Mouse (Mus musculus) adrenal gland, adult (tissue): ENCODE data around the gene Slc2a3.
"Not testable (repeated sequence)": the region's sequence is repeated elsewhere in the genome, so short reads cannot be mapped to it uniquely, and the experiment has no call there.

Experiments
- DNase-seq, 2 experiments: peaks; one replicate each; pipeline ENCODE4 v3.0.0; 2022 to 2023; ENCODE audit warnings: low spot score in 1 of 2; ENCODE audit not compliant: inconsistent age in 2 of 2

The Slc2a3 gene

DNA sequence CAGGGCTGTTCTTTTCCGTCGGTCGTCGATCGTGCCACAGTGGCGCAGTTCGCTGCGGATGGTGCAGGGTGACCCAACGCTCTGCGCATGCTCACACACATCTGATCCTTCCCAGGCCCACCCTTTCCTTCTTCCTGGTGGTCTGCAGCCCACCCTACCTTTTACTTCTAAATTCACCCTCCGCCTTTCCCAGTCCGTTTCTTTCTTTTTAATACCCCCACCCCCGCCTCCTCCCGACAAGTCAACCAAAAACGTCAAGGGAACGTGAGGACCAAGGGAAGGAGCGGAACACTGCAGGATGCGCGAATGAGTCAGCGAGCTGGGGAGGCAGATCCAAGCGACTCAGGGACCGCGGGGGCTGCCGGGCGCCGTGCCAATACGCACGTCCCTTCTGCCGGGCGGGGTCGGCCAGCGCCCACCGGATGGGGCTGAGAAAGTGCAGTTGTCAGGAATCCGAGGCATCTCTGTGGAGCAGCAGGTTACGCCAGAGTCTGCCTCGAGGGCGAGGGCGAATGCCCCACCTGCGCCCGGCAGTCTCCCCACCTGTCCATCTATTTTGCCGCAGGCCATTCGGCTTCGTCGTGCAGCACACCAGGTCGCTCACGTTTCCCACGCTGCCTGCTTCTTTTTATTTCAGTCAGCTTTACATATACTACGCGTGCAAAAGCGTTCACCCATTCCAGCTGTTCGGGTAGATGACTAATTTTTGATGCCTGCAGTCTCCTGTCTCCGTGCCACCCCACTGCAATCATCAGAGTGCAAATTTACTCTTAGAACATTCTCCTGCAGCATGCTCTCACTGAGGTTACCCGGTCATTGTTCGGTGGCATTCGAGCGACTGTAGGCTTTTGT, 36.8 kb downstream of the Slc2a3 start:
- DNase-seq: peak; percentile 55 to 76

DNA sequence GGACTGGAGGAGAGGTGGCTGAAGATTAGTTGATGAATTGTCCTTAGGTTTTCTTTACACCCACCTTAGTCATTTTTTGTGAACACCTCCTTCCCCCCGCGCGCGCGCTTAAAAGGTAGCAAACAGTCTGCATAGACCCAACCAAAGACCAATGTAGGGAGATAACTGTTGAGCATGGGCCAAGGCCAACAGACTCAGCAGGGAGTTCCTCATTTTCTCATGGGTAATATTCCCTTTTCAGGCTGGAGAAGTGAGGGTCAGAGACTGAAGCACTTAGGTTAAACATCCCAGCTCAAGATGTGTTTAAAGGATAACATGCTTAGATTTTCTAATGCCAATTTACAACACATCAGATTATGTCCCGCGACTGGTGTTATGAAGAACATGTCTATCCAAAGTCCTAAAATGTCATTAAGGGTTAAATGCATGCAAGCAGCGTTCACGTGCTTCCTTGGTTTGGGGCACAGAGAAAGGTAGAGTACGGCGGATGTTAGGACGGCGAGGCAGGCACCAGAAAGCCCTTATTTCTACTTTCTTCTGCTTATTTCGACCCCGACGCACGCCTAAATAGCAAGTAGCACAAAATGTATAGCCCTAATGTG, 37.5 kb downstream of the Slc2a3 start:
- DNase-seq: no peak

DNA sequence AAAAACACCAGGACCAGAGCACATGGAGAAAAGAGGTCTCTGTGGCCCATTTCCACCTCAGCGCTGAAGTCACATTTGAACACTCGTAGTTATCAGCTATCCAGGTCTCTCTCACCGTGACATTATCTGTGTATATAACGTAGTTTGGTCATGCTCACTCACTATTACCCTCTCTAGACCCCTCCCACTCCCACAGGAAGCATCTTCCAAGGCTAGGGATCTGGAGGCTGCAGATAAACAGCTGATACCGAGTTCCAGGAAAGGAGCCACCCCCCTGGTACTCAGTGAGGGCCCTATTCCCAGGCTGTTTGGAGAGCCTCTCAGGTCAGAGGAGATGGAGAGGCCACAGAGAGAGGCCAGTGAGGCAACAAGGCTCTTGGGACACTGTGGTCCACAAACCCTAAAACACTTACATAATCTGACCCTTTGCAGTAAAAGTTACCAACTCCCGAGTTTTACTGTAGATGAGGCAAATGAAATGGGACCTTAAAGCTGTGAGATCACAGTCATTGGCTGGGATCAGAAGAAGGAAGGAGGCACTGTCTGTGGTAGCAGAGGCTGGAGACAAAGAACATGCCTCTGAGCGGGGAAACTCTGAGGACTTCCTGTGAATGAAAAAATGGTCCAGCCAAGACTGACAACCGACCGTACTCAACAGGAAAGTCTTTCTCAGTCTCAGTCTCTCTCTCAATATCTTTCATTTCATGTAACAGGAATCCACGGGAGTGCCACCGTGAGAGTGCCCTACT, 38.3 kb downstream of the Slc2a3 start:
- no peak for DNase-seq

DNA sequence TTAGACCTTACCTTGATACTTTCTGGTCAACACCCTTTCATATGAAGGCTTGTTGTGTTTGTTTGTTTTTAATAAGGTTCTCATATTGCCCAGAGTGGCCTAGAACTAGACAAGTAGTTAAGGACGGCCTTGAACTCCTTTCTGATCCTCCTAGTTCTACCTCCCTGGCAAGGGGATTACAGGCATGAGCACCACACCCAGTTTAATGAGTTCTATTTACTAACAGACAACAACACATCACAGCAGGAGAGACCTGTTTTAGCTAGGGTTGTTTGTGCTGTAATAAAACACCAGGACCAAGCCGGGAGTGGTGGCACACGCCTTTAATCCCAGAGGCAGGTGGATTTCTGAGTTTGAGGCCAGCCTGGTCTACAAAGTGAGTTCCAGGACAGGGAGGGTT, 39.0 kb downstream of the Slc2a3 start:
- DNase-seq: no peak

DNA sequence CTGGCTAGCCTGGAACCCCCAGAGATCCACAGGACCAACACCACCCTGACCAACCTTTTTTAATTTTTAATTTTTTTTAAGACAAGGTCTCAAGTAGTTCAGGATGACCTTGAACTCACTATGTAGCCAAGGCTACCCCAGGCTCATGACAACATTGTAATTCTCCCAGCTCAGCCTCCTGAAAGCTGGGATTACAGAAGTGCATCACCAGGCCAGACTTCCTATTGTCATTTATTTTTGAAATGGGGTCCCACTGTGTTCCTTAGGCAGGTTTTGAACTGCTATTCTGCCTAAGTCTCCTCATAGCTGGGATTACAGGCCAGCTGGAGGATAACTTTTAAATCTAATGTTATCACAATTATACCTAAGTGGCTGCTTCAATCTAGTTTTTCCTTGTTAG, 39.5 kb downstream of the Slc2a3 start:
- no peak for DNase-seq

DNA sequence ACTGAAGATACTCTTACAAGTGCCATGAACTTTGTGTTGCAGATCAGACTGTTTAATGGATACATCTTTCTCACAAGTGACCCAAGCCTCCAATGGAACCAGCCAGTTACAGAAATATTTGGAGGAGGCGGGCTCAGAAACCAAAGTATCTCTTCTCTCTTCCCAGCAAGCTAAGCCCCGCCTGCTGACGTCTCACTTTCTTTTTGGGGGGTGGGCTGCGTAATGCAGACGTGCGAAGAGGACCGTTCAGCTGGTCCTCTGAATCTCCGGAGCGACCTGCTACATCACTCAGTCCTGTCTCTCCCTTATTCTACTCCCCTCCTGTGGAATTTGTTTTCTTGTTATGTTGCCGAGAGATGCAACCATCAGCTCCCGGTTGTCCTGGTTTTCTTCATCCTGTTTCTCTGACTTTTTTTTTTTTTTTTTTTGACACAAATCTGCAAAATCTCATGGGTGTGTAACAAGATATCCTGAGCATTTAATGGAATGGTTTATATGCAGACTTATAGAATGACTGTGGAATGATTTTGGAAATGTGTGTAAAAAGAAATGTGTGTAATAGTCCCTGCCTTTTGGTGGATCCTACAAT, 40.3 kb downstream of the Slc2a3 start:
- peak; percentile 46 to 68 for DNase-seq

DNA sequence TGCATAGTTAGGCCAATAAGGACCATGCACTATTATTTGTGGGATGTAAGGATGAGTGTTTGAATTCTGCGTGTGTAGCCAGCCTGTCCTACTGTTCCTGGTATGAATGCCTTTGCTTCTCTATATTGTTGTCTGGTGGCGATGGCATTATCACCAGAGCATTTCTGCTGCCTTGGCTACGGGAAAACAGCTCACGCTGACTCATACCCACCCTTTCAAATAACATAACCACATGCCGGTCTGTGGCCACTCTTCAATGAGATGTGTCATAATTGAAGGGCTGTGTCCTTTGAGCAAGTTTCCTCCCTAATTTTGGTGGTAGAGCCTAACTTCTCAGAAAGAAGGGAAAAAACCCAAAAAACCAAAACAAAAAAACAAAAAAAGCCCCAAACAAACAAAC, 42.7 kb downstream of the Slc2a3 start:
- peak; percentile 58 to 70 for DNase-seq

DNA sequence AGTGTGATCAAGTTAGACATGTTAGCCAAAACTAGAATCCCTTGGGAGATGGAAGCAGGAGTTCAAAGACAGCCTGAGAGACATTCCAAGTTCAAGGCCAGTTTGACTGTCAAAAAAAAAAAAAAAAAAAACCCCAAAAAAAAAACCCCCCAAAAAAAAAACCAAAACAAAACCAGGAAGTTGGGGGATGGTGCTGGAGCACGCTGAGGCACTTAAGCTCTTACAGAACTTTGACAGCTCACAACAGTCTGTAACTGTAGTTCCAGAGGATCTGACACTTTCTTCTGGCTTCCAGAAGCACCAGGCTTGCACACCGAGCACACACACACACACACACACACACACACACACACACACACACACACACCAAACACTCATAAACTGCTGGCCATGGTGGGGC, 45.5 kb downstream of the Slc2a3 start:
- no peak for DNase-seq

DNA sequence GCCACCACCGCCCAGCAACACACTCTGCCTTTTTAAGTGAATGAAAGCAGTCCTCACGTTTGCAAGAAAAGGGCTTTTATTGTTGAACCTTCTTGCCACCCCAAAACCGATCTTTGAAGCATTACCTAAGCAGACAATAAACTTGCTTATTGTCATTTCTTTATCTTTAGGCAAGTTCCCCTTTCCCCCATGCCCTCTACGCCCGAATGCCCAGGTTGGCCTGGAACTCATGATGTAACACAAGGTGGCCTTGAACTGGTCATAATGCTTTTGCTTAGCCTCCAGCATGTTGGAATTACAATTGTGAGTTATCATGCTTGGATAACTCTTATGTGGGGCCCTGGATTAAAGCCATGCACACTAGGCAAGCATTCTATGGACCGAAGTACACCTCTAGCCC, 50.9 kb downstream of the Slc2a3 start:
- no peak for DNase-seq

DNA sequence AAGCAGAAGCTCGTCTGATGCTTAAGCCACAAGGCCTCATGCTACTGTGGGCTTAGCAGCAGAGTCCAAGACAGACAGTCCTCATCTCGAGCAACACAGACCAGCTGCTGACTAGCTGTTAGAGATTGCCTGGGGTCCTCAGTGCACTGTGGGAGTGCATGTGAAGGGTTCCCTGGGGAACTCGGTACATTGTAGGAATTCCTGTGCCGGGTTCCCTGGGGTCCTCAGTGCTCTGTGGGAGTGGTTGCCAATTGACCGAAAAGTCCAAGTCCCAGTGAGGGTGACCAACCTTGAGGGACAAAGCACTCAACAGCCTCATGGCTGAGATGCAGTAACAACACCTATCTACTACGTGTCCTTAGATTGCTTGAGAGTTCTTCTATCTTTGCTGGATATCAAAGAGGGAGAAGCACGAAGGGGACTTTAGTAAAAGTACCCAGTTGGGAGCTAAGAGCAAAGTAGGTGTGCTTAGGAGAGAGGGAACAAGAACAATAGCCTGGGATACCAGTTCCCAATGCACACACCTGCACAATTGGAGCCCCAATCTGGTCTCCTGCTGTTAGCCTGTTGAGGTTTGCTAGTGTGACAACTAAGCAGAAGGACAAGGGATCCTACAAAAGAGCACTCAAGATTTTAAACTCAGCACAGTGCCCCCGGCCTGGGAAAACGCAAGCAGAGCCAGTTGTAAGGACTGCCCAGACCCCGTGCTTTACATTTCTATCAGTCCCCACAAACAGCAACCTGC, 56.8 kb downstream of the Slc2a3 start:
- no peak for DNase-seq

DNA sequence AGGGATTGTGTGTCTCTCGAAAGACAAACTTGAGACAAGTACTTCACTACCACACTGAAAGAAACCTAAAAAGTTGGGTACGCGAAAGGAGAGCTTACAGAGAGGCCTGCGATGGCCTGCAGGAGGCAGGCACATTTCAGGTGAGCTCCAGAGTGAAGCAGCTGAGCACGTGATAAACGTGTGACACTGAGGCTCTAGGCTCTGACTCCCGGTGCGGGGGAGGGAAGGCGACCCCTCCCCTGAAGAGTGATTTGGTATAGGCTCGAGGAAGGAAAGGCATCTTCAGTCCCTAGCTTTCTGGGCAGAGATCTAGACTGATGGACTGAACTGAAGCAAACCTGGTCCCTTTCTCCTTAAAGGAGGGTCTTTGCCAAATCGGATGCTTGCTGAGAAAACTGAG, 58.1 kb downstream of the Slc2a3 start:
- no peak for DNase-seq

DNA sequence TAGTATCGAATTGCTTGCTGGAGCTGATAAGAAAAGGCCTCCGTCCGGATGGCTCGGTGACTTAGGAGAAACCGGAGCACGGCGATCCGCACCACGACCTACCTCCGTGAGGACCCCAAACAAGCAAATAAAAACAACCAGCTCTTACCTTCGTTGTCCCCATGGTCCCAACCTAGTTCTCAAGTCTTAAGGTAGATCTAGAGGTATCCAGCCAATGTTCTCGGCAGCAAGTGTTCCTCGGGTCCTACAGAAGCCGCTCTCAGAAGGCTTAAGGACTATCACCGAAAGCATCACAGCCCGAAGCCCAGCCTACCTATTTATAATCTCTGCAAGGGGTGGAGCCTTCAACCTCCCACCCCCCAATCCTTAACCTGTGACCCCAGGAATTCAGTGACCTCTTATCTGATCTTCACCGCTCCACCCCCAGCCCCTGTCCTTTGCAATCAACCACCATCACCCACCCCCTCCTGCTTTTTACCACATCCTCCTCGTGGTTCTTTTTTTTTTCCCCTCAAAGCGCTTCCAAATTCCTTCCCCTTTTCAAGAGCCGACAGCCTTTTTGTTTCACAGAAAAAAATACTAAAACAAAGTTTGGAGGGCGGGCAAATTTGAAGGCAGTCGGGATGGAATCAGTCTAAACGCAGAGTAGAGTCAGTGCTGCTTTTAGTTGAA, 59.1 kb downstream of the Slc2a3 start:
- peak; percentile 26 to 72 for DNase-seq

DNA sequence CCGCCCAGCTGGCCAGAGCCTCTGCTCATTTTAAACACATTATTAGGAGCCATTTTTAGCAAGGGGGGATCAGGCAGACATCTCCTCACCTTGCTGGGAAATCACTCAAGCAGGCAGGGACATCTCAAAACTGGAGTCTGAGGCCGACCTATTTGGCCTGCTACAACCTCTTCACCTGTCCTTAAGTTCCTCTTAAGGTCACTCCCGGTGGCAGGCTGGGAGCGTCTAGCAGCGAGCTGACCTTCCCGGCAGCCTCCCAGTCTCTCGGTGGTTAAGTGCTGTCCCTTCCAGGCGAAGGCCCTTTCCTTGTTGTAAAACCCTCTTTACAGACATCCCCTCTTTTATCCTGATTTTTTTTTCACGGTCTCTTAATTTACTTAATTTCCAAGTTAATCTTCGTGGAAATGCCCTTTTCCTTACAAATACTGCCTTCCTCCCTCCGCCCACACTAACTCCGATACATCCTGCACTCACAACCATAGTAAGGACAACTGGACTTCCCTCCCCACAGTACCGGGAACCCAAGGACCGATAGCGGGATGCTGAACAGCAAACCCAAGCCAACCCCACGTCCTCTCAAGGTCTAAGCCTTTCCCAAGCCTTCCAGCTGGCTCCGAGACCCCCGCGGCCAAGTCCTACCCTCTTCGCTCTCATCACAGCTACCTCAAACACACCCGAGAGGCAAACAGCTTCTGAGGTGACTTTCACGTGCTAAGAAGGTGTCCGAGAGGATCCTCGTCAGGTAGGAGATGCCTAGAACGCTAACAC, 59.8 kb downstream of the Slc2a3 start:
- DNase-seq: peak in 1 of 2 experiments; percentile 39

DNA sequence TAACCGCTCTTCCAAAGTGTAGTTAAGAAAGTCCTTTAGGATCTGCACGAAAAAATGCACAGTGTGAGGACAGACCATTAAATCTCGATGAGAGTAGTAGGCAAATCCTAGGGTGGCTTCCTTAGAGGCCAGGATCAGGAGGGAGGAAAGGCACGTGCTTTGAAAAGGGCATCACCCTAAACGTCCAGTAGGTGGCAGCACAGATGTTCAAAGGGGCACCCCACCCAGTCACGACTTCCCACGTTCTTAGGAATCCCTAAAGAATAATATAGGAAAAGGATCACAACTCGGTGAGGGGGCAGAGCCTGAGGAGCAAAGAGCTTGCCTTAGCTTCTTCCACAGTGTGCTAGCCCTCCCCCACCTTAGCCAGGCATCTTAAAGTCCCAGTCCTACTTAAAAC, 61.5 kb downstream of the Slc2a3 start:
- DNase-seq: peak; percentile 59 to 90

DNA sequence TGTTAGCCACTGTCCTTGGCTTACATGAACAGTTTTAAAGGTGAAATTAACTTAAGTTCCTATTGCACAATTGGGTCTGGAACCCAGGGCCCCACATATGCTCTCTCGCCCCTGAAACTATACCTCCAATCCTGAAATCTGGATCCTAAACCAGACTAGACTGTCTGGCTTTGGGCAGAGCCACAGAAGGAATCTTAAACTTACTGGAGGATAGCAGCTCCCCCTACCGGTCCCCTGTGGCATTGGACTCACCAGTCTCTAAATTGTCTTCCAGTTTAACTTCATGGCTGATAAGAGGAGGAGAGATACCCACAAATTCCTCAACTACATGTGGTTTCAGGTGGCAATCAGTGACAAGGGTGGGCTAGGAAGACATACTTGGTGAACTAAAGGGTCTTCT, 81.5 kb downstream of the Slc2a3 start:
- DNase-seq: peak; percentile 55 to 89

DNA sequence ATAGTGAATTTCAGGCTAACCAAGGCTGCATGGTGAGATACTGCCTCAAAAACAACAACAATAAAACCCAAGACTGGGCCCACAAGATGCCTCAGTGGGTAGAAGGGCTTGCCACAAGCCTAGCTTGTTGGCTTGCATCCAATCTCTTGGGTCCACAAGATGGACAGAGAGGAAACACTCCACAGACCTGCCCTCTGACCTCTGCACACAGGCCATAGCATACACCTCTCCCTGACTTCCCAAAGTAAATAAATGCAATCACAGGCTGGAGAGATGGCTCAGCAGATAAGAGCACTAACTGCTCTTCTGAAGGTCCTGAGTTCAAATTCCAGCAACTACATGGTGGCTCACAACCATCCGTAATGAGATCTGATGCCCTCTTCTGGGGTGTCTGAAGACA, 83.2 kb downstream of the Slc2a3 start:
- DNase-seq: not testable (repeated sequence)

DNA sequence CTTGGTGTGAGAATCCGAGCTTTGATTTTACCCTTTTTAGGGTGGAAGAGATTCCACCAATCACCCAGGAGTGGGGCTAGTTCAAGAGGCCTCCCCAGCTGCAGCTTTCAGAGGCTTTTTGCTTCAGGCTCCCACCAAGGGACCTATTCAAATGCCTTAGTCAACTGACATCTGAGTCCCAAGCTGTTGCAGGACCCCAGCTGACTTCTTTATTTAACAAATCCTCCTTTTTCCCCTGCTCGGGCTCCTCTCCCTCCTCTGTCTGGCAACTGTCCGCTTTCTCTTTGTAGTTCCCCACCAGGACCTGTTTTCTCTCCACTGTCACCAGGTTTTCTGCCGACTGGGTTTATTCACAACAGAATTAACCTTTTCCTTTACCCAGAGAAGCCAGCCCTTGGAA, 85.6 kb downstream of the Slc2a3 start:
- no peak for DNase-seq

DNA sequence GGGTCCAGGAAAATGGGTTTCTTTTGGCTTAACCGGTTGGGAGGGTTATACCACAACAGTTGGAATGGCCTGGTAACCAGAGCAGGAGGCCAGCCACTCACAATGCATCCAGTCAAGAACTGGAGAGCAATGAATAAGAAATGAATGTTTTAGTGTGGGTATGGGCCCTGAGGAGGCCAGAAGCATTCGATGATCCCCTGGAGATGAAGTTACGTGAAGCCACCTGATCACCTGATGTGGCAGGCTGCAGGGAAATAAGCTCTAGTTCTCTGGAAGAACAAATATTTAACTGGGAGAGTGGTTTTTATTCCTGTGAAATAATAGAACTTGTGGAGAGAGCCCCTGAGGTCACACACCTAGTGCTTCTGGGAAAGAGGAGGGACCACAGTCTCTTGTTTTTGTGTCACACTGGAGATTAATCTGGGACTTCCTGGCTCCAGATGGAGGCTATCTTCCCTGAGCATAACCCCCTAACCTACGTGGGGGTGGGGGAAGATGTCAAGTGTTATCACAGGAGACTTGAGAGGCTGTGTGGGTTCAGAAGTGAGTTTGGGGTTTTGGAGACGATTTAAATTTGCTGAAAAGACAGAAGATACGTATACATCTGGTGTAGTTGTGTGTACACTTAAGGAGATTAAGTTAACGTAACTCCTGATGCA, 86.6 kb downstream of the Slc2a3 start:
- DNase-seq: no peak

DNA sequence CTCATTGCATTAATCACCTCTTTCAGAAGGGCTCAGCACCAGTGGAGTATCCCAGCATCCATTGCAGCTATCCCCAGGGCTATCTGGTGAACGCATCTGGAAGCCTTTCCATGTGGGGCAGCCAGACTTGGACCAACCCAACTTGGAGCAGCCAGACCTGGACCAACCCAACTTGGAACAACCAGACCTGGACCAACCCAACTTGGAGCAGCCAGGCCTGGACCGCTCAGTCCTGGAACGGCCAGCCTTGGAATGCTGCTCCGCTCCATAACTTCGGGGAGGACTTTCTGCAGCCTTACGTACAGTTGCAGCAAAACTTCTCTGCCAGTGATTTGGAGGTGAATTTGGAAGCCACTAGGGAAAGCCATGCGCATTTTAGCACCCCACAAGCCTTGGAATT, 88.3 kb downstream of the Slc2a3 start:
- DNase-seq: peak in 1 of 2 experiments; percentile 26
